In genomic region chr1:91678789-91679188, GRCm38 (mm10) we compare ENCODE assay signal across 29 mouse cellular contexts.
DNase-seq lines count a peak whose midpoint lies in the region; ATAC-seq and TF ChIP-seq lines count a peak whose summit lies in the region.
"Had no signal": no experiment of that assay in that cellular context is flagged by ENCODE, and none has a peak within 500 bp of the region (broad histone marks: within the 10 kb centered on the region; RNA-seq: fewer than 3 reads in every experiment).

No protein-coding gene starts in this region.

- 16% methylated on average over 4 of the region's 4 CpGs for WGBS in thymus, adult 2 months
- 49% methylated on average over 4 of the region's 4 CpGs for WGBS in embryonic facial prominence, embryonic 15.5 days
- WGBS in intestine, postnatal 0 days, result 29% methylated on average over 4 of the region's 4 CpGs

- TF ChIP-seq CTCF in thymus, adult 2 months (IDR thresholded peaks at IDR 0.05; ENCODE audit: borderline replicate concordance, control insufficient read depth, extremely low read depth, insufficient read depth, low read length, poor library complexity), result no peak
- no peak for TF ChIP-seq CTCF in intestine, postnatal 0 days (IDR thresholded peaks at IDR 0.05; ENCODE audit: low read depth)

- H3K27ac ChIP-seq in thymus, adult 2 months (ENCODE audit: control insufficient read depth, insufficient read depth, low read length), result no peak overlapping the region
- H3K27ac ChIP-seq in embryonic facial prominence, embryonic 15.5 days (replicated peaks), result peak overlapping the region; percentile 66
- H3K27ac ChIP-seq in intestine, postnatal 0 days (ENCODE audit: low read depth, low read length), result no peak overlapping the region
- H3K27ac ChIP-seq: gastrocnemius, adult 2 months; heart, embryonic 15.5 days; hindbrain, embryonic 10.5 days; hindbrain, embryonic 13.5 days had no signal

- H3K36me3 ChIP-seq in thymus, adult 2 months (ENCODE audit: control insufficient read depth, insufficient read depth, low read length), result no peaks in the 10 kb centered on the region
- no peaks in the 10 kb centered on the region for H3K36me3 ChIP-seq in embryonic facial prominence, embryonic 15.5 days
- H3K36me3 ChIP-seq in intestine, postnatal 0 days (ENCODE audit: control insufficient read depth, insufficient read depth), result no peaks in the 10 kb centered on the region
- H3K36me3 ChIP-seq: heart, embryonic 12.5 days; heart, embryonic 15.5 days; hindbrain, embryonic 10.5 days; hindbrain, embryonic 13.5 days had no signal

- ATAC-seq in embryonic facial prominence, embryonic 15.5 days (ENCODE audit: insufficient number of reproducible peaks, low FRiP score, low TSS enrichment, low read depth), result no peak
- peak; percentile 45; the same call in 1 of the 2 replicates for ATAC-seq in intestine, postnatal 0 days
- ATAC-seq in erythroblast, adult 5-6 weeks (replicated peaks; ENCODE audit: low FRiP score, poor library complexity, severe bottlenecking), result no peak
- ATAC-seq: activated CD4-positive, CD25-positive, alpha-beta regulatory T cell, adult 4 months; CD4-positive, CD25-positive, alpha-beta regulatory T cell, adult 4 months; forebrain, embryonic 14.5 days; forebrain, postnatal 0 days; hindbrain, embryonic 16.5 days had no signal

- H3K4me1 ChIP-seq in thymus, adult 2 months (replicated peaks; ENCODE audit: control insufficient read depth, insufficient read depth, low read length), result peaks cover 7% of the 10 kb centered on the region
- H3K4me1 ChIP-seq in embryonic facial prominence, embryonic 15.5 days, result no peaks in the 10 kb centered on the region
- no peaks in the 10 kb centered on the region for H3K4me1 ChIP-seq in intestine, postnatal 0 days (replicated peaks; ENCODE audit: control insufficient read depth, insufficient read depth, low read length)
- H3K4me1 ChIP-seq: heart, embryonic 12.5 days; heart, embryonic 15.5 days; hindbrain, embryonic 13.5 days had no signal

- no peak for TF ChIP-seq POLR2A in thymus, adult 2 months (IDR thresholded peaks at IDR 0.05; ENCODE audit: control insufficient read depth, extremely low read depth, insufficient read depth, low read length, poor library complexity)

- no peak overlapping the region for H3K4me2 ChIP-seq in embryonic facial prominence, embryonic 15.5 days (replicated peaks)
- H3K4me2 ChIP-seq in intestine, postnatal 0 days (replicated peaks; ENCODE audit: low read depth), result no peak overlapping the region; the same call in 1 of the 2 replicates
- H3K4me2 ChIP-seq: heart, embryonic 12.5 days; heart, embryonic 15.5 days; hindbrain, embryonic 13.5 days had no signal

- peak; percentile 24 for DNase-seq in thymus, adult 2 months
- no peak for DNase-seq in thymus, adult 18-20 months
- peak; percentile 29 for DNase-seq in thymus, postnatal 25 days
- no peak for DNase-seq in thymus, postnatal 4 days
- DNase-seq in liver, result no peak
- DNase-seq: adrenal gland, adult 8-10 months; adrenal gland, postnatal 25 days; cerebellum, adult 11-12 months; cerebellum, adult 8-10 months; cerebellum, postnatal 10 days; cerebellum, postnatal 36 days; embryo, embryonic 11 days; forebrain, postnatal 0 days; gastrocnemius, adult 2 months; gastrocnemius, postnatal 25 days; heart, adult 18-20 months; heart, postnatal 10 days; heart, postnatal 36 days had no signal

- H3K9me3 ChIP-seq in embryonic facial prominence, embryonic 15.5 days (replicated peaks), result no peaks in the 10 kb centered on the region
- H3K9me3 ChIP-seq in intestine, postnatal 0 days (ENCODE audit: control insufficient read depth), result no peaks in the 10 kb centered on the region
- H3K9me3 ChIP-seq: heart, embryonic 12.5 days; heart, embryonic 15.5 days; hindbrain, embryonic 13.5 days had no signal

- no peak overlapping the region for H3K4me3 ChIP-seq in thymus, adult 2 months (ENCODE audit: control insufficient read depth, insufficient read depth, low read length)
- no peak overlapping the region for H3K4me3 ChIP-seq in embryonic facial prominence, embryonic 15.5 days (replicated peaks)
- H3K4me3 ChIP-seq in intestine, postnatal 0 days (ENCODE audit: low read depth, low read length), result no peak overlapping the region
- H3K4me3 ChIP-seq: gastrocnemius, adult 2 months; heart, embryonic 12.5 days; heart, embryonic 15.5 days; hindbrain, embryonic 10.5 days; hindbrain, embryonic 13.5 days had no signal

- H3K27me3 ChIP-seq in thymus, adult 2 months (ENCODE audit: control insufficient read depth, insufficient read depth, low read length), result no peaks in the 10 kb centered on the region
- H3K27me3 ChIP-seq in embryonic facial prominence, embryonic 15.5 days, result no peaks in the 10 kb centered on the region
- H3K27me3 ChIP-seq in intestine, postnatal 0 days (replicated peaks; ENCODE audit: control insufficient read depth, insufficient read depth, low read length), result no peaks in the 10 kb centered on the region
- H3K27me3 ChIP-seq: heart, embryonic 12.5 days; heart, embryonic 15.5 days; hindbrain, embryonic 13.5 days had no signal

- H3K9ac ChIP-seq in embryonic facial prominence, embryonic 15.5 days, result no peak overlapping the region
- H3K9ac ChIP-seq in intestine, postnatal 0 days (ENCODE audit: low read depth, low read length), result no peak overlapping the region
- H3K9ac ChIP-seq: forebrain, postnatal 0 days; heart, embryonic 12.5 days; heart, embryonic 15.5 days; hindbrain, embryonic 13.5 days had no signal

Comparison
In these comparisons a context has a peak if more than half of its experiments do, and no peak if none do; other contexts are left out.
1. DNase-seq: peak in thymus, adult 2 months (single experiment) and thymus, postnatal 25 days (single experiment); none in thymus, adult 18-20 months (0 of 2), thymus, postnatal 4 days (single experiment) and liver (single experiment).